Mouse (Mus musculus): ENCODE measurements around the gene Smap1.

Gene Smap1

DNA sequence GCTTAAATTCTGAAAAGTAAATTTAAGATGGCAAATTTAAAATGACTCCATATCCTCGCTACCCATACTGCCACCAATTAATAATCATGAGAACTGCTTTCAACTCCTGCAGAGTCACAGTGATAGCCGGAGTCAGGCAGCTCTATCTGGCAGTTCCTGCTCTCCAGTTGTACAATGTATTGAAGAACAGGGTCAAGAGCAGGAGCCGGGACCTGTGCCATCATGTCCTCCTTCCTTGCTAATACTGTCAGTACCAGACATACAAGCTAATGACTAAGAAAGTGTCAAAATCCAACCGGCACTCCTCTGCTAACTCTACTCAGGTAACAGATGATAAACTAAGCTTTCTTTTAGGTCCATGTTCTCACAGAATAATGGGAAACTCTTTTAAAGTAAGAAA lies 3.0 kb downstream of the Smap1 start:
- DNase-seq: no peak

DNA sequence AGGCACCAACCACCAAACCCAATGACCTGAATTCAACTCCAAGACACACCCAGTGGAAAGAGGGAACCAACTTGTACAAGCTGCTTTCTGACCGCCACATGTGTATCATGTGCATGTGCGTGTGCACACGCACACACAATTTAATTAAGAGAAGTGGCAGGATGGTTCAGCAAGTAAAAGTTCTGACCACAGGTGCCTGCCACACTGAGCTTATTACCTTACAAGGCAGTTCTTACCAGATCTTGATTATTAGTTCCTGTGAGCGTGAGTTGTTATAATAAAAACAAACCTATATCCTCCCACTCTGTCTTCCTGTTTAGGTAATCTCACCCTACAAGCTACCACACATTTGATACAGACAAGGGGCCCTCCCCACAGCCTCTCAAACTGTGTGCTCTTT lies 6.6 kb downstream of the Smap1 start:
- DNase-seq: no peak

DNA sequence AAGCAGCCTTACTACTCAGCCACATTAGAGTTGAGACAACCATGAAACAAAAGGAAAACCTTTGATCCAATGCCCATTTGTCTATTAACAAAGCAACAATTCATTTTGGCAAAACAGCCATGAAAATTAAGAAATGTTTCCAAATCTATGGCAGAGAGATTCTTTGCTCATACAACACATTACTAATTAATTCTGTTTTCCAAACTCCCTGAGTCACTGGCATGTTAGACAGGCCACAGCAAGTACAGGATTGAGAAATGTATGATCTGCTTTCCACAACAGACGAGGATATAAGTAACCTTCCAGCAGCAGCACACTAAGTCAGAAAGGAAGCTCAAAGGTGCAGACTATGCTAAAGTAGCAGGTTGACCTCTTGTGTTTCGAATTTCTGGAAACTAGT lies 9.1 kb downstream of the Smap1 start:
- DNase-seq: no peak

DNA sequence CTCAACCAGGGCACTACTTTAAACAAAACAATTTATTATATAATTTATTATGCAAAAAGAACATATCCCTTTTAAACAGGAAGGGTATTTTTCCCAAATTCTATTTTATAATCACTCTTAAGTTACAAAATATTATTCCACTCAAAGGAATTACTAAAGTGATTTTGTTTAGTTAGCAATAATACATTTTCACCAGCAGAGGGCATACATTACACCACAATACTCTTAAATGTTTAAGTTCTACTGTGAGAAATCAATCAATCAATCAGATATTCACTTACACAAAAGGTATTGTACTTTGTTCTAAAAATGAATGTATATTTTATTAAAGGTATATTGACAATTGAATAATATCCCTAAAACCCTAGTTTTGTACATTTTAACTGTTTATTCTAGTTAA lies 16.0 kb downstream of the Smap1 start:
- no peak for DNase-seq

DNA sequence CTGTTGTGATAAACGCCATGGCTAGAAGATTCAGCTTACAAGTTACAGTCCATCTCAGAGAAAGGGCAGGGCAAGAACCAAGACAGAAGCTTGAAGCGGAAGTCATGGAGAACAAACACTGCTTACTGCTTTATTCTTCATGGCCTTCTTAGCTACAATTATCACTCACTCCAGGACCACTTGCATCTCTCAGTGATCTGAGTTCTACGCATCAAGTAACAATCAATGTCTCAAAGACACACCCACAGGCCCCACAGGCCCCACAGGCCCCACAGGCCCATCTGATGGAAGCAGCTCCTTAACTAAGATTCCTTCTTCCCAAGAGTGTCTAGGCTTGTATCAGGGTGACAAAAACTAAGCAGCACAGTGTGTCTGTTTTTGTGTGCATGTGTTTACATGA lies 18.8 kb downstream of the Smap1 start:
- DNase-seq: no peak

DNA sequence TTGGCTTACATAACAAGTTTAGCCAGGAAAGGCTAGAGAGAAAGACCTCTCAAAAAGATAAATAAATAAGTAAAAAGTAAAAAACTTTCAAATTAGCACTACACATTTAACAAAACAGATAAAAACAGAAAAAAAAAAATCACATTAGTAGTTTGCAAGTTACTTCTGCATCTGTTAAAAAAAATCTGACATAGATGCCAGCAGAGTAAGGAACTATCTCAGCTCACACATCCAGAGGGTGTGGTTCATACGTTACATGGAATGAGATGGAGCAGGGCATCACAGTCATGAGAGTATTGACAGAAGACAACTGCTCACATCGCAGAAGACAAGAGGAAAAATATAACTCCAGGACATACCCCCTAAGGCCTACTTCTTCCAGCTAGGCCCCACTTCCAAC lies 19.4 kb downstream of the Smap1 start:
- no peak for DNase-seq

DNA sequence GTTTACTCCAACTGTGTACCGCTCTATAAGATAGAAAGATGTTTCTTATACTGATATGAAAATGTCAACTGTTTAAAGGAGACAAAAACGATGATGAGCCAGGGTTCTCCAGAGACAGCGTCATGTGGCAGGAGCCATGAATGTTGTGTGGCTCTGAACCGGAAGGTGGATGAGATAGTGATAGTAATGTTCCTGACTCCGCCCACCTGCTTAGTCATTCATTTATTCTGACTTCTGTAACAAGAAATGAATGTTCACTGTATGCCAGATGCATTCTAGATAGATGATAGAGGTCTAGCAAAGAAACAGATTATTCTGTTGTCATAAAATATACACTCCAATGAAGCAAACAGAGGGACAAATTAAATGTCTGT lies 22.5 kb downstream of the Smap1 start:
- no peak for DNase-seq

DNA sequence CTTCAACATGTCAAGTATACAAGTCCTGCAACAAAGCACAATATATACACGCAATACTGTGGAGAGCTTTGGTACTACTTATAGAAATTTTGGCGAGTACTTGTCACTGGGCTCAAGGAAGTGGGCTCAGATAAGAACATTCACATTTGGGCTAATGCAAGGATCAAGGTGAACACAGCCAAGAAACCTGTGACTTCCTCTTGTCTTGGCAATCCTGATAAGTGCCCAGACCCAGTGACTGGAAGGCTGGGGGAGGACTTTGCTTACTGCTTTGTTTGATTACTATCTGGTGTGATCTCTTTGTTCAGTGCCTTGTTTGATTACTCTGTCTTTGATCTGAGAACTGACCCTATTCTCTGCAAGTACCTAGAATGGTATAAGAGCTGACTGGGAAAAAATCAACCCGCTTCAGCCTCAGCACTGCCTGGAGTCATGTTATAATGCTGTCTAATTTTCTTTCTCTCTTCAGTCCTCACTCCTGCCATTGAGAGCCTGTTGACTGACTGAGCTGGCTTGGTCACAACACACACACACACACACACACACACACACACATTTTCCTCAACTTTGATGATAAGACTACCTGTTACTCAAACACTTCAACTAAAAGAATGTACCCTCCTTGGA lies 23.0 kb downstream of the Smap1 start:
- no peak for DNase-seq

DNA sequence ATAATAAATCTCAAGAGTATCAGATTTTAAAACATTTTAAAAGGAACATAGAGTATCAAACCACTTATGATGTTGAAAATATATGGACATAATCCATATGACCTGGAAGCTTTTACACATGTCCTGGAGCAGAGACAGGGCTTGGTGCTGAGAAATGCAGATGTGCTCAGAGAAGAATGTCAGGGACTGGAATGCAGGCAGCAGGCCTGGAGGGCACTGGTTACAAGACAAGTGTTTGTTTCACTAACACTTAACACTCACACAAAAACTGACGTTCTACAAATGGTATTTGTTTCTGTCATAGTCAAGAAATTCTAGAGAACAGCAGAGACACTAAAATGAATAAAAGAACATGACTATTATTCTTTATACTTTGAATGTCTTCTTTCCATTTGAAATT lies 30.0 kb downstream of the Smap1 start:
- no peak for DNase-seq

DNA sequence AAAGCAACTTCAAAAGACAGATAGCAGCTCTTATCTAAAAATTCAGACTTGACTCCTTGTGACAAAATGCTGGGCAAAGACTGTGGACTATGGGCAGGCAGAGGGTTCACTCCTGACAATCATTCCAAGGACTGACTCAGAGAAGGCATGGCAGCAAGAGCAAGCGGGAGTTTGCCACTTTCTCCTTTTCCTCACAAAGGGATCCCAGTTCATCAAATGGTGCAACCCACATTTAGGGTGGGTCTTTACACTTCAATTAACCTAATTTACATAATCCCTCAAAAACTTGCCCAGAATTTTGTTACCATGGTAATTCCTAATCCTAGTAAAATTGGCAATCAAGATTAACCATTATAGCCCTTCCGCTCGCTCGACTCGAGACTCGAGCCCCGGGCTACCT lies 37.2 kb downstream of the Smap1 start:
- no peak for DNase-seq

DNA sequence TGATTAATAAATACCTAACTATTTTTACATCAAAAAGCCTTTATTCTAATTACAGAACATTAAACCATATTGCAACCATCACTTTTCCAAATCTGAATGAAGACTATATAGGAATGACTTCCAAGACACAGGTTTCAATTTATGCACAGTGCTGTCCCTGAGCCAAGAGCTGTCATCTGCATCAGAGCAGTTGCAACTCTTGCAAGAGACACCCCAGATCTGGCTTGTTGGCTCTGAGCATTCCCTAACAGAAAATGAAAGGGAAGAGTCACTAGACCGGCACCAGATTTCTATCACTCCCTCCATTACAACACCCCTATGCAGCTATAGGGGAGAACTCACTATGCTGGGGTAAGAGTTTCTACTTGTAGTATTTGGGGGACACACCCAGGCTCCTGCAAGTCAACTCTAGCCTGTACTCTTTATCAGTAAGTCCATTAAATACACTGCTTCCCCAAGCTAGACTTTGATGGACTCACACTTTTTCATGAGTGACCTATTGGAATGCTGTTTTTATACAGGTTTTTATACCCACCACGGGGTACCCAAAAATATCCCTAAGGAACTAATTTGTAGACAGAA lies 37.9 kb downstream of the Smap1 start:
- no peak for DNase-seq

DNA sequence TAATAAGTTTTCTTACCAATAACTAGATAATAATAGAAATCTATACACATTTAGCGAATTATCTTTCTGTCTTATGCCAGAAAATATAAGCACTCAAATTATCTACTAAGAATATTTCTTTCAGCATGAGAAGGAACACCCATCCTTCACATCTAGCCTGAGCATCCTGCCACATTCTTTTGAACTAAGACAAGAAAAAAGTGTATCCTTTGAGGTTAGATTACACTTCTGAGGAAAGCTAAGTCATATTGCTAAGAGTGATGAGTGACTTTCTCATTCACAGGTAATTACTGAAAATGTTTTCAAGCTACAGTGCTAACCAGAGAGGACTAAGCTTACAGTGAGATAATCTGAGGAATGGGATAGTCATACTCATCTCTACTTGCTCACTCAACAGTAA lies 39.4 kb downstream of the Smap1 start:
- DNase-seq: no peak

DNA sequence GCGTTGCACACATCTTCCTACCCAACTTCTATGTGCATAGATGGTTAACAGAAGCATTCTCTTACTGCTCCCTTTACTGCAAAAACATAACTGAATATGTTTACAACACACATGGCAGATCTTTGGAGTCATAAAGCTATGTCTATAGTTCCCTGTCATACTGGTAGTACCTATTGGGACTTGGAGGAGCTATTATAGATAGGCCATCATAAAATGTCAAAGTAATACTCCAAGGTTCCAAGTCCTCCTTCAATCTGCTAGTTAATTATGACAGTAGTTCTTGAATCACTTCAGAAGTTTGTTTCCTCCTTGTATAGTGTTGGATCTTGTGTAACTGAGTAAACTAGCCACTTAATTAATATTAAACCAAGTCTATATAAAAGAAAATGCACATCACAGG lies 49.9 kb downstream of the Smap1 start:
- DNase-seq: no peak

DNA sequence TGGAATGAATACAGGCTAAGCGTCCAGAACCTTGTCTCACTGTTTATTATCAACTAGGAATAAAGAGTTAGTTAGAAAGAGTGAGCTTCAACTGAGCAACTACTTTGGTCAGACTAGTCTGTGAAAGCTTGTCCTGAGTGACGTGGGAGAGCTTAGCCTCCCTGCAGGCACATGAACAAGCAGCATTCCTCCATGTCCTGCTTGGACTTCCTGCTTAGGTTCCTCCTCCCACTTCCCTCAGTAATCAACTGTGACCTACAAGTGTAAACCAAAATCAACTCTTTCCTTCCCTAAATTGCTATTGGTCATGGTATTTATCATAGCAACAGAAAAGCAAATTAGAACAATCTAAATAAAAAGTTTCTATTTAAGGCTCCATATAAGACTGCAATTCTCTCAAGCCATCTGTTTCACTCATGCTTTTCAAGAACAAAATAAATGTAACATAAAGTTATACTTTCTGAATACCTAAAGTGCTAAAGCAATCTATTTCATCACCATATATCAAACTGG lies 54.7 kb downstream of the Smap1 start:
- DNase-seq: no peak

DNA sequence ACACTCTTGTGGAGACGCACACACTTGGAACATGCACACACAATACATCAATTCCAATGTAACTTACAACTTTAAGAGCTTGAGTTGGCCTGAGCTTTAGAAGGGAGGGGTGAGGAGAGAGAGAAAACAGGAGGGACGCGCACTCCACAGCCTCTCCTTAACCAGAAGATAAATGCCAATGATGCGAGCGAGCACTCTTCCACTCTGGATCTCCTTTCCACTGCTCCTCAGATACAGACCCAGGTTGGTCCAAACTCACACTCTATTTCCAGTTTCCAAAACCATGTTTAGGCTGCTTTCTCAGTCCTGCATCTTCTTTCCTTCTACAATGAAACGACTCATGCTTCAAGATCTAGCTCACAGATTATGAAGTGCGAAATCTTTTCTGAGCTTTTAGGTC lies 56.6 kb downstream of the Smap1 start:
- no peak for DNase-seq

DNA sequence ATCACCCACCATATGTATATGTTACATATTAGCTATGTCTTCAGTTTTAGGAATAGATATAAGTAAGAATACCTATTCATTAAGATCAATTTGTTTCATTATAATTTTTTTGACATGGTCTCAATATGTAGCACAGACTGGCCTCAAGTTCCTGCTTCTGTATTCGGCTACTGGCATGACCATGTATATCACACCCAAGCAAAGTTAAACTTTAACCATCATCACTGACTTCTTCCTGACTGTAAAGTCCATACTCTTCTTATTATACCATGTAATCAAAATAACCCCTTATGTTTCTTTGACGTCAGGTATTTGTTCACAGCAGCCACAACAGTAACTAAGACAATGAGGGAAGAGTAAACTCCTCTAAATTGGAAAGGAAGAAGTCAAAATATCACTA lies 61.2 kb downstream of the Smap1 start:
- no peak for DNase-seq

DNA sequence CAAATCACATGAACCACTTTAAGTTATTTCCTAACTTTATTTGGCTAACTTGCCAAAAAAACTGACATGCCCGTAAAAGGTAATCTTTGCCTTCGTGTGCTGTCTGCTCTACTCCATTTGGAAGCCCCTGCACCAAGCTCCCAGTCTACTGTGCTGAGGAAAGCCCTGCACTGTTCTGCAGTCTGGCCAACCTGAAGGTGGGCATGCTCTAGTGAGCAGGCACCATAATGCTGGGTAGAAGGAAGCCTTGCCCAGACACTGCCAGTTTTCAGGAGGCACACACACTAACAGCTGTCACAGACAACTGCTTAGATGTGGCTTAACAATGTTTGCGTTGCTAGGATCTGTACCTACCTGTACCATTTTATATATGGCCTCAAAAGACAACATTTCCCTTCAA lies 66.5 kb downstream of the Smap1 start:
- DNase-seq: no peak

DNA sequence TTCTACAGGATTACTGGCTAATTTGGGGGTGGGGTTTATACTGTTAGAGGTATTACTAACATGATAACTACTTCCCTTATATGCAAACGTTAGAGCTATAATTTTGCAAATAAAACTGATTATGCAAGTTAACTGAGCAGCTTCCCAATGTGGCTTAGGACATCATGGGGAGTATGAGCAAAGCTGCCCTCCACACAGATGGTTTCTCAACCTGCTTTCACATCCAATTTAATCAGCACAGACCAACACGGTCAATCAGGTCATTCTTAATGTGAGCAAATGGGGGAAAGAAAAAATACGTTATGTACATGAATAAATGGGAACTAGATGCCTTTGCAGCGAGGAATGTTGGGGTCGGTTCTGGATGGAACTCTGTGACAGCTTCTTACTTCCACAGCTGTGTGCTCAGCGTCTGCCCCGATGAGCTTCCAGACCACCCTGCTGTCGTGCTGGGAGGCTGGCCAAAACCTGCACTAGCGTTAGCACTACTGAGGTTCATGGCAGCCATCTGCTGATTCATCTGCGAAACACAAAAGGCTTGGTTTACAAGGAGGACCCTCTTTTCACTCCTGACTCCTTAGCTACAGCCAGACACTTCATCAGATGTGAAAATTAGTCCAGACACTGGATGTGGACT lies 76.0 kb downstream of the Smap1 start:
- peak; percentile 47 for DNase-seq

DNA sequence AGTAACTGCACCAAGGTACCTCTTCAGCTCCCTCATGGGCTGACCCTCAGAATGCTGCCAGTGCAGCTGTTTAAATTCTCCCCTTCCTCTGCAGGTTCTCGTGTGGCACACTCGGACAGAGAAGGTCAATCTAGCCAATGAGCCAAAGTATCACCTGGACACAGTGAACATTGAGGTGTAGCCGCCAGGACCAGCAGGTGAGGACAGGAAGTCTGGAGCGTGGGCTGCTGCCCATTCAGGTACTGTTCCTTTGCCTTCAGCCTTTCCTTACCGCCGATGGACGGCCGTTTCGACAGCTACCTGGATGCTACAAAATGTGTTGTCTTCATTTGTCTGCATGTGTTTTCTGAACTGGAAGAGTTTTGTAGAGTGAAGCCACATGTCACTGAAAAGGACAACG lies 77.1 kb downstream of the Smap1 start:
- no peak for DNase-seq

DNA sequence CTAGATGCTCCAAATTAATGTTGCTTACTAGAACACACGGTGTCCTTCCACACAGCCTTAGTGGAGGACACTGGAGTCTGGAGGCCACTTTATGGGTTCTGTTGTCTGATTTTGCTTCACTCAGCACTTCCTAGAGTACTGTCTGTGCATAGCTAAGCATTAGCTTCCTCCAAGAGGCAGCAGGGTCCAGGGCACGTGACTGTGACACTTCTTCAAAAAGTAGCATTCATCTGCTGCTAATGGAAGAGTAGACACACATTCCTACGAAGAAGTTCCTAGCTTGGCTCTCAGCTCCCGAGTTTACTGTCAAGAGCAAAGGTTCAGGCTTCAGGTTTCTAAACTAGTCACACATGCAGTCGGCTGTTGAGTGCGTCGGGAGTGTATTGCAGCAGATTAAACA lies 78.3 kb downstream of the Smap1 start:
- DNase-seq: no peak

DNA sequence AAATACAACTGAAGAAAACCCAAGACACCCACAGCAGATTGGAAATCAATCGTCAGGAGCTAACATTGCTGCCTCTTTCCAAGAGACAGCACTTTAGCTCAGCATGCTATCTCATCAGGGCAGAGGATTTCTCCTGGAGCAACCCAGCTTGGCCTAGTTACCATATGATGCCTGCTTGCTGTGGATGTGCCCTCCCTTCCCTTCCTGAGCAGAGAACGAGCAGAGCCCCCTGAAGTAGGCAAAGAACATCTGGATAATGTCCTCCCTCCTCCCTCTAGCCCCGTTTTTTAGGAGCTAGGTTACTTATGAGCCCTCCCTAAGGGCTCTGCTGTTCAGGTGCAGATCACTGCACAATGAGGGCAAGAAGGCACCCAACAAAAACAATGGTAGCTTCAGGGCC lies 79.5 kb downstream of the Smap1 start:
- no peak for DNase-seq

DNA sequence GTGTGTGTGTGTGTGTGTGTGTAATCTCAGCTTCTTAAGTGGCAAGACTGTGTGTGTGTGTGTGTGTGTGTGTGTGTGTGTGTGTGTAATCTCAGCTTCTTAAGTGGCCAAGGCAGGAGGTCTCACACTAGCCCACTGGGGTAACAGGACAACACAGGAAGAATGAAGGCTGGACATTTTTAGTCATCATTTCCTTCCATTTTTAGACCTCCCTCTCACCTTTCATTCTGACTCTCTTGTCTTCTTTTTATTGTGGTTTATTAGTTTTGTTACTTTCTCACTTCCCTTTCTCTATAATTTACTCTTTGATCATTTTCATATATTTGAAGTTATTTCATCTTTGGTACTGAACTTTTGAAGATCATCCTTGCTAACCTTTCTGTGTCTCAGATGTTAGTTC lies 81.2 kb downstream of the Smap1 start:
- no peak for DNase-seq

DNA sequence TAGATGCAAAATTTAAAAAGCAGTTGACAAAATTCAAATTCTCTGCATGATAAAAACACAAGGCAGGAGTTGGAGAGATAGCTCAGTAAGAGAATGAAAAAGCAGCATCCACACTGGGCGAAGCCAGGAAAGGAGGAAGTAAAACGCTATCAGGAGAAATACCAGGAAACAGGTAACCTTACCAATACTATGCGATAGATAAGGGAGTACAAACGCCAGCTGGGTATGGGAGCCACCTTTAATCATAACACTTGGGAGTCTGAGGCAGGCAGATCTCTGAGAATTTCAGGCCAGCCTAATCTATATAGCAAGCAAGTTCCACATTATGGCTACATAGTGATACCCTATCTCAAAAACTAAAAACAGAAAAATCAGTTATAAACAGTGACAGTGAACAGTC lies 85.5 kb downstream of the Smap1 start:
- no peak for DNase-seq

DNA sequence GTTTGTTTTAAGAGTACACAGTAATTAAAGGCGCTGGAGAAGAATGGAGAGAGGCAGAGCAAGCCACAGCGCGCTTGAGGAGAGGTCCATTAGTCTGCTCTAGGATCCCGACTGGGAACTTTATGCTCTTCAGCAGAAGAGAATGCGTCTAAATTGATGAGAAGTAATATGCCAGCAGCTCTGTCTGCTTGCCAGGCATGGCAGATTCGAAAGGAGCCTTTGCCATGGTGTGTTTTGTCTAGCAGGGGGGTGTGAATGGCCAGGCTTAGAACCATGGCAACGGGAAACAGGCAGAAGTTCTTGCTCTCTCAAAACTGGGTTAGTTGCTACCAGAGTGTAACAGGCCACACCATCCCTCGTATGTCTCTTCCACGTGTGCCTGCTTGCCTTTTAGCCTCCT lies 87.3 kb downstream of the Smap1 start:
- DNase-seq: peak; percentile 19

DNA sequence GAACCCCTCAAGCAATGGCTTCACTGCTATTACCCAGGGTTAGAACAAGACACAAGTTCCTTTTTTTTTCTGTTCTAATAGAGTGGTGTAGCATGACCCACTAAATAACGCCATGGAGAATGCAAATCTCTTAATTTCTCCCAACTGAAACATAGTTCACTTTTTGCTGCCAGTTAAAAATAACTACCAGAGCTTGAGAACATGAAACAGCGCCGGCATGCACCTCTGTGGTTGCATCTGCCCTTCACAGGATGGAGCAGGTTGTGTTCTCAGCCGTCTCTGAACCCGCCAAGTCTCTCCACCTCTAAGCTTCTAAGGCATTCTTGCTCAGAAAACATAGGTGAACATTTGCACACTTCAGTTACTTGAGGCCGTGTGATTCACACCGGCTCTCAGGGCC lies 87.9 kb downstream of the Smap1 start:
- DNase-seq: no peak
